Mouse (Mus musculus) intestine, embryonic 16.5 days (tissue): Measurements from ENCODE around the gene Mbd3. TPM values are rescaled to one million over a fixed set of nuclear protein-coding genes. Genes with fewer than 3 reads are reported as not detected.

Experiments
- ATAC-seq: fragments of 200-750 bp; cut with Nextera tagmentation; 2 replicates; pipeline ENCODE4 v1.8.0; 2017; ENCODE audit warnings: moderate TSS enrichment, moderate library complexity
- H3K27ac ChIP-seq: fragments of 300-500 bp; sonication (generic); 2 replicates; pipeline ENCODE4 v1.5.1; 2014; ENCODE audit warnings: mild to moderate bottlenecking, low read length
- H3K27me3 ChIP-seq: fragments of 300-500 bp; sonication (generic); replicated peaks from 2 replicates; pipeline ENCODE4 v1.6.1; 2014; ENCODE audit warnings: low read length, control low read depth, mixed read lengths; ENCODE audit not compliant: control insufficient read depth, insufficient read depth
- H3K36me3 ChIP-seq: fragments of 300-500 bp; sonication (generic); 2 replicates; pipeline ENCODE4 v1.6.1; 2014; ENCODE audit warnings: low read length, control low read depth; ENCODE audit not compliant: control insufficient read depth, insufficient read depth
- H3K4me1 ChIP-seq: fragments of 300-500 bp; sonication (generic); 2 replicates; pipeline ENCODE4 v1.6.1; 2014; ENCODE audit warnings: low read length, control low read depth, mixed read lengths; ENCODE audit not compliant: control insufficient read depth, insufficient read depth
- H3K4me2 ChIP-seq: fragments of 300-500 bp; sonication (generic); 2 replicates; pipeline ENCODE4 v1.6.1; 2014; ENCODE audit warnings: low read depth, low read length, control low read depth
- H3K4me3 ChIP-seq: fragments of 300-500 bp; sonication (generic); 2 replicates; pipeline ENCODE4 v1.5.1; 2014; ENCODE audit warnings: mild to moderate bottlenecking, low read length
- H3K9ac ChIP-seq: fragments of 300-500 bp; sonication (generic); 2 replicates; pipeline ENCODE4 v1.6.1; 2014; ENCODE audit warnings: low read depth, low read length
- H3K9me3 ChIP-seq: fragments of 300-500 bp; sonication (generic); 2 replicates; pipeline ENCODE4 v1.6.1; 2016; ENCODE audit warnings: low read length, control low read depth; ENCODE audit not compliant: control insufficient read depth
- WGBS: fragments of 180-500 bp; shearing (Covaris S2); extraction: QIAGEN DNeasy Blood & Tissue Kit; methylation state at CpG from one replicate; pipeline ENCODE4 v1.1.7; 2014; 5-methylcytosine and 5-hydroxymethylcytosine counted together
- polyA plus RNA-seq: library from polyadenylated mRNA; unstranded; fragments of >200 nt; fragmentation: Nextera tagmentation; extraction: Ambion mirVana; gene quantifications from 2 replicates; pipeline ENCODE4 v1.2.1, GENCODE M21; 2015

Mbd3 gene
- polyA plus RNA-seq, 1 experiment from 2014 or later: 144 TPM

DNA sequence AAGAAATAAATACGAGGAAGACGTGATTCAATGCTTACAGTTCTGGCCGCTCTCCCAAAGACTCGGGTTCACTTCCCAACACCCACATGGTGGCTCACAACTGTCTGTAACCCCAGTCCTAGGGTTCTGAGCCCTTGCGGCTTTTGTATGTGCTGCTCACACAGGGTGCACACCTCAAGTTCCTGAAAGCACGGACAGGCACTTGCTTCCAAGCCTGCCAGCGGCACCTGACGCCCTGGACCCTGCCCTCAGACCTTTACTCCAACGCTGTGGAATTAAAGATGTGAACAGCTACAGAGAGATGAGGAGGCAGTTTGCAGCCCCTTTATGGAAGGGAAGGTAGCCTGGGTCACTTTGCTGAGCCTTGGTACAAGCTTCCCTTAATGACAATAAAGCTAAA, 8.7 kb downstream of the Mbd3 start:
- no peaks in the 10 kb centered on the region for H3K9me3 ChIP-seq
- H3K4me2 ChIP-seq: no peak overlapping the region
- no peak for ATAC-seq
- H3K27ac ChIP-seq: peak overlapping the region; percentile 45
- no peaks in the 10 kb centered on the region for H3K27me3 ChIP-seq
- peaks cover 19% of the 10 kb centered on the region for H3K4me1 ChIP-seq
- peaks cover 38% of the 10 kb centered on the region for H3K36me3 ChIP-seq
- WGBS: 73% methylated on average over 9 of the region's 9 CpGs
- no peak overlapping the region for H3K9ac ChIP-seq
- H3K4me3 ChIP-seq: no peak overlapping the region

DNA sequence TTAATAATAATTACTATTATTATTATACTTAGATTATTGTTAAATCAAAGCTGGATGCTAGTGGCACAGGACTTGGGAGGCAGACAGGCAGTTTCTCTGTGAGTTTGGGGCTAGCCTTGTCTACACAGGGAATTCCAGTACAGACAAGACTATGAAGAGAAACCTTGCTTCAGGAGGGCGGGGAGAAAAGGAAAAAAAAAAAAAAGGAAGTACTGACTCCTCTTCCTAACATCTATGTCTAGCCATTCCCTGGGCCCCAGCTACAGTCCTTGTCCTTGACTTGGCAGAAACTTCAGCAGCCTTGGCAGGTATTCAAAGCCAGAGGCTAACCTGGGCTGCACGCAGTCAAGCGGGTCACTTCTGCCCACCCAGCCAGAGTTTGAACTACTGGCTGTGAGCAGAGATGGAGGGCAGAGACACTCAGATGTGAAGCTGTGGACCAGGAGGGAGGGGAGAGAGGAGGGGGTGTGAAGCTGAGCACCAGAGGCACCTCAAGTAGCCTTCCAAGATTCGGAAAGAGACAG, 10.1 kb downstream of the Mbd3 start:
- 70% methylated on average over 4 of the region's 4 CpGs for WGBS
- no peaks in the 10 kb centered on the region for H3K9me3 ChIP-seq
- H3K36me3 ChIP-seq: peaks cover 25% of the 10 kb centered on the region
- H3K4me2 ChIP-seq: no peak overlapping the region
- H3K4me3 ChIP-seq: no peak overlapping the region
- no peak overlapping the region for H3K9ac ChIP-seq
- ATAC-seq: no peak
- H3K27ac ChIP-seq: no peak overlapping the region
- peaks cover 34% of the 10 kb centered on the region for H3K4me1 ChIP-seq
- H3K27me3 ChIP-seq: no peaks in the 10 kb centered on the region

DNA sequence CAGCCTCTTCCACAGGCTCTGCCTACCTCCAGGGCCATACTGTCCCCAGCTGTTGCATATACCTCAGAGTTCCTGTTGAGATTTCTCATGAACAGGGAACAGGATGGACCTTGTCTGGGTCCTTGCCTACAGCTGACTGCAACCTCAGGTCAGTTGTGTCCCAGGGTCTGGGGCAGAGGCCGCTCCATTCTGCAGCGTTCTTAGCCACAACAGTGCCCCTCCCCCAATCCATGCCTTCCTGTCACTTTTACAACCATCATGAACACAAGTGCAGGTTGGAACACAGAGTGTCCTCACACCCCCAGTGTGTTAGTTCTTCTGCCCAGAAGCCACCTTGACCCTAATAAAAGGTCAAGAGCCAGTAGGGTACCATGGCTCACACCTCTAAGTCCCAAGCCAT, 10.6 kb downstream of the Mbd3 start:
- 16% methylated on average over 2 of the region's 2 CpGs for WGBS

DNA sequence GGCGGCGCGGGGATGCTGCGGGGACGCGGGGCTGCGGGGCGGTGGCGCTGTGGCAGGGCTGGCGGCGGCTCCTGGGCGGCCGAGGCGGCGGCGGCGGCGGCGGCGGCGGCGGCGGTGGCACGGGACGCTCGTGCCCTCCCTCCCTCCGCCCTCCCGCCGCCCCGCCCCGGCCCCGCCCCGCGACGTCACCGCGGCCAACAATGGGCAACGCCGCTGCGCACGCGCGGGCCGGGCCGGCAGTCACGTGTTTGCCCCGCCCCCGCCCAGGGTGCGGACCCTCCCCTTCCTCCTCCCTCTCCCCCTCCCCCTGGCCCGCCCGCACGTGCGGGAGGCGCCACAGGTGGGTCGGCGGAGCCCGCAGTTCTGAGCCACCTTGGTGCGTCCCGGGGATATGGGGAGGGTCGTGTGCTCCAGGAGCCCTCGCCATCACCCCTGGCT, 11.8 kb downstream of the Mbd3 start, which contains the start of gene Mex3d:
Gene Mex3d, minus strand, starts transcription at position 138 of the 438 bp plus-strand sequence.
- Histone ChIP-seq H3K9ac (peak within 1 kb of the TSS; percentile 91), H3K36me3 (peaks cover 10% of the 10 kb centered on the region), H3K4me2 (peak within 1 kb of the TSS; percentile 93), H3K27ac (peak within 1 kb of the TSS; percentile 82), H3K27me3 (no peaks in the 10 kb centered on the region), H3K4me3 (peak within 1 kb of the TSS; percentile 83), H3K4me1 (peaks cover 39% of the 10 kb centered on the region), H3K9me3 (no peaks in the 10 kb centered on the region)
- 0% methylated on average over 10 of the region's 61 CpGs for WGBS
- ATAC-seq: peak; percentile 43

More for the DNA sequence above, 10.6 kb downstream of the Mbd3 start:
- H3K4me1 ChIP-seq: peaks cover 38% of the 10 kb centered on the region
- no peak overlapping the region for H3K9ac ChIP-seq
- no peak for ATAC-seq
- no peak overlapping the region; the same call in 1 of the 2 replicates for H3K4me3 ChIP-seq
- peaks cover 21% of the 10 kb centered on the region for H3K36me3 ChIP-seq
- no peaks in the 10 kb centered on the region for H3K9me3 ChIP-seq
- H3K27me3 ChIP-seq: no peaks in the 10 kb centered on the region
- no peak overlapping the region; the same call in 1 of the 2 replicates for H3K27ac ChIP-seq
- H3K4me2 ChIP-seq: no peak overlapping the region

DNA sequence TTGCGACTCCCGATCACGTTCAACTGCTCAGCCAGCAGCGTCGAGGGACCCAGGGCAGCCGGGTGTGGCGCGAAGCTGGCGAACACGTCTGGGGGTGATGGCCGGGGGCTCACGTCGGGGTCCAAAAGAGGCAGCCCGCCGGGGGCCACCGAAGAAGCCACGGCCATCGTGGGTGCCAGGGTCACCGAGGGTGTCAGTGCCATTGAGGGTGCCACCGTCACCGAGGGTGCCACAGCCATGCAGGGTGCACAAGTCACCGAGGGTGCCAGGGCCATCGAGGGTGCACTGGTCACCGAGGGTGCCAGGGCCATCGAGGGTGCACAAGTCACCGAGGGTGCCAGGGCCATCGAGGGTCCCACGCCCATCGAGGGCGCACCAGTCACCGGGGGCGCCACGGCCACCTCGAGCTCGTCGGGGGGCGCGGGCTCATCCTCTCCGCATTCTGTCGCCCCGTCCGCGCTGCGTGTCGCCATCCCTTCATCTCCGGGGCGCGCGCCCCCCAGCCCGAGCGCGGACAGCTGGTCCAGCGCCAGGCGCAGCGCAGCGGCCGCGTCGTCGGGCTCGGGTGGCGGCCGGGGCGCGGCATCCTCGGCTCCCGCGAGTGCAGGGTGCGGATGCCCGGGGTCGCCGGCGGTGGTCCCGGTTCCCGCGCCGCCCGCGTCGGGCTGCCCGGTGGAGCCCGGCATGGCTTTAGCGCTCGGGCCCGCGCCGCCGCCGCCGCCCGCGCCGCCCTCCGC, 12.4 kb downstream of the Mbd3 start:
- H3K36me3 ChIP-seq: peaks cover 9% of the 10 kb centered on the region
- H3K4me2 ChIP-seq: peak overlapping the region; percentile 90
- ATAC-seq: peak; percentile 4; the same call in 1 of the 2 replicates
- H3K9me3 ChIP-seq: no peaks in the 10 kb centered on the region
- no peaks in the 10 kb centered on the region for H3K27me3 ChIP-seq
- peak overlapping the region; percentile 82 for H3K27ac ChIP-seq
- peaks cover 36% of the 10 kb centered on the region for H3K4me1 ChIP-seq
- under 1% methylated on average over 80 of the region's 94 CpGs for WGBS
- H3K9ac ChIP-seq: peak overlapping the region; percentile 91
- peak overlapping the region; percentile 83 for H3K4me3 ChIP-seq

DNA sequence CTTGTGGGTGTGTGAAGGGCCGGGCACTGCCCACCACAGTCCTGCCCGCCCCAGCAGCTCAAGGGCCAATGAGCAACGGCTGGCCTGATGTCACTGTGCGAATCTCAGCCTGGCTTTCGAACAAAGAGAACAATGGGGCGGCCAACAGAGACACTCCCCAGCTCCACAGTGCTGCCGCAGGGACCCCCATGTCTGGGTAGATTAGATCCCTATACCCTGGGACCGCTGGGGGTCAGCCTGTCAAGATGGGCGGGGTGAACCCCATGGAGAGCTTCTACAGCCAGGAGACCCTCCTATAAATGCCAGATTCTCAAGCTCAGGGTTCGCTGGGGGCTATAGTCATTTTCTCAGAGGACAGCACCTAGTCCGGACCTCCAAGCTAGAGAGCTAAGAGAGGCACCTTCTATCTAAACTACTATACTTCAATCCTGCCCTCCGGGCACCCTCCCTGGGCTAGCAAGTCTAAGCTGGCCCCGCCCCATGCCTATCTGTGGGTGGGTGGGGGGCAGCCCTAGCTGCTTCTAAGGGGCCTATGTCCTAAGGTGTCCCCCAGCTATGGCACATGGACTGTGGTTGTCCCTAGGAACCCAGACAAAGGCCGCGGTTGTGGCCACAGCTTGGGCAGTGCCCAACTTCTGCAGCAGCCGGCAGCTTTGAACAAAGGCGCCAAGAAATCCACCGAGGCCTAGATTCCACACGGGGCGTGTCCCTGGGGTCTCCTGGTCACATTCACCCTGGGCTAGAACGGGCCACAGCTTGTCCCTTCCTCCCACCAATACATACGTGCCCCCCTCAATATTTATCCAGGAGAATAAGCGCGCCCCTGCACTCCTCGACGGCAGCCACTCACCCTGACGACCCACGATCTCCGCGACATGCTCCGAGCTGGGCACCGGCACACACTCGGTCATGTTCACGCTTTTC, 13.3 kb downstream of the Mbd3 start:
- H3K9me3 ChIP-seq: no peaks in the 10 kb centered on the region
- ATAC-seq: peak; percentile 43

DNA sequence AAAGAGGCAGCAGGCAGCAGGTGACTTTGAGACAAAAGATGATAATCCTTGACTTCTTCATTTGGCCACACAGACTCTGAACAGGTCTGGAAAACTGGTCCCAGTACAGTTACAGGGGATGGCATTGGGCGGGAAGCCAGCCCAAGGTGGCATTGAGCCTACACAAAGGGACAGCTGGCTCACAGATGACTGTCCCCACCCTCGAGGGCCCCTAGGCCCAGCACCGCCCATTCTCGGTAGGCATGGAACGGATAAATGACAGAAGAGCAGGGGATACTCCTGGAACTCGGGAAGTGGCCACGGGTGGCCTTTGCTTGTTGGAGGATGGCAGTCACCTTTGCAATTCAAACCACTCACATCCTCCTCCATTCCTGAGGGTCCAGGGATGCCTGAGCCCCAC, 14.0 kb downstream of the Mbd3 start:
- WGBS: 15% methylated on average over 7 of the region's 7 CpGs
- peaks cover 15% of the 10 kb centered on the region for H3K36me3 ChIP-seq
- H3K27ac ChIP-seq: peak overlapping the region; percentile 82

More for the DNA sequence above, 13.3 kb downstream of the Mbd3 start:
- Histone ChIP-seq H3K27me3 (no peaks in the 10 kb centered on the region), H3K4me1 (peaks cover 38% of the 10 kb centered on the region), H3K4me3 (peak overlapping the region; percentile 83), H3K9ac (peak overlapping the region; percentile 91), H3K4me2 (peak overlapping the region; percentile 90), H3K27ac (peak overlapping the region; percentile 82), H3K36me3 (peaks cover 14% of the 10 kb centered on the region)
- WGBS: 2% methylated on average over 34 of the region's 34 CpGs

DNA sequence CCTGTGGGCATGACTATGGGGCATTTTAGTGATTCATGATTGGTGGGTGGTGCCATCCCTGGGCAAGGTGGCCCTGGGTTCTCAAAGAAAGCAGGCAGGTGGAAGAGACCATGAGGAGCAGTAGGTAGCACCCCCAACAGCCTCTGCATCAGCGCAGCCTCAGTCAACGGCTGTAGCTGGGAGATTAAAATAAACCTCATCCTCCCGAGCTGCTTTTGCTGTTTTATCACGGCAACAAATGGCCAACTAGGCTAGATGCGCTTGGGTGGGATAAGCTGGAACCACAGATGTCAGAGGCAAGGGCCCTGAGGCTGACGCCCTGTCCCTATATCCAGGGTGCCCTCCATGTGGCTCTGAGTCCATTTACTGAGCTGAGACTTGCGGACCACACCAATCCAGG, 14.6 kb downstream of the Mbd3 start:
- Histone ChIP-seq H3K36me3 (peaks cover 15% of the 10 kb centered on the region), H3K27ac (no peak overlapping the region), H3K4me2 (peak overlapping the region; percentile 90), H3K4me1 (peaks cover 37% of the 10 kb centered on the region), H3K9me3 (no peaks in the 10 kb centered on the region), H3K27me3 (no peaks in the 10 kb centered on the region), H3K9ac (peak overlapping the region; percentile 91; the same call in 1 of the 2 replicates), H3K4me3 (peak overlapping the region; percentile 83)
- ATAC-seq: no peak
- WGBS: 68% methylated on average over 7 of the region's 7 CpGs

More for the DNA sequence above, 14.0 kb downstream of the Mbd3 start:
- Histone ChIP-seq H3K4me2 (peak overlapping the region; percentile 90), H3K4me3 (peak overlapping the region; percentile 83), H3K9me3 (no peaks in the 10 kb centered on the region), H3K27me3 (no peaks in the 10 kb centered on the region), H3K4me1 (peaks cover 39% of the 10 kb centered on the region), H3K9ac (peak overlapping the region; percentile 91)
- ATAC-seq: no peak

DNA sequence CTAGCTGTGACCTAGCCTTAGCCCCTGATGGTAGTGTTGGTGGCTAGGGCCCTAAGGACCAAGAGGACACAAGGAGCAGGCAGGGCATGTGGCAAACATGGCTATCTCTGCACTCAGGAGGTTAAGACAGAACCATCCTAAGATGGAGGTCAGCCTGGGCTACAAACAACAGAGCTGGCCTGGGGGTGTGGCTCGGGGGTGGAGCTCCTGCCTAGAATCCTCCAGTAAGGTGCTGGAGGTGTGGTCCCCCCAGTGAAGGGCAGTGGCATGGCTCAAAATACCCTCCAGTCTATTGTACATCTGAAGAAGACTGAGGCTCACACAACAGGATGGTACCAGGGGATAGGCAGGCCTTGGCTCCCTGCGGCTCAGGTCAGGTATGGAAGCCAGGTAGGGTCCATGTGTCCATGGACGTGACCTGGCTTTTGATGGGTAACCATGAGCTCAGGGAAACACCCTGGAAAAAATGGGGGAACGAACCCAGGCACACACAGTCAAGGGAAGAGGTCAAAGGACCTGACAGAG, 15.2 kb downstream of the Mbd3 start:
- Histone ChIP-seq H3K9me3 (no peaks in the 10 kb centered on the region), H3K27me3 (no peaks in the 10 kb centered on the region), H3K9ac (no peak overlapping the region), H3K4me2 (no peak overlapping the region), H3K4me3 (no peak overlapping the region), H3K36me3 (peaks cover 17% of the 10 kb centered on the region), H3K4me1 (peaks cover 37% of the 10 kb centered on the region), H3K27ac (no peak overlapping the region)
- WGBS: 87% methylated on average over 4 of the region's 4 CpGs
- no peak for ATAC-seq
